Mouse (Mus musculus) forebrain, embryonic 13.5 days (tissue): ENCODE results near the gene Psmb10. TPM values are rescaled to one million over a fixed set of nuclear protein-coding genes. Genes with fewer than 3 reads are reported as not detected.

Source experiments
- ATAC-seq: fragments of 200-750 bp; cut with Nextera tagmentation; 2 replicates; pipeline ENCODE4 v1.8.0; 2017
- H3K27ac ChIP-seq: fragments of 300-500 bp; sonication (generic); 2 replicates; pipeline ENCODE4 v1.5.1; 2015; ENCODE audit warnings: inconsistent platforms, mild to moderate bottlenecking, moderate library complexity
- H3K27me3 ChIP-seq: fragments of 300-500 bp; sonication (generic); 2 replicates; pipeline ENCODE4 v1.6.1; 2015; ENCODE audit warnings: mild to moderate bottlenecking, inconsistent platforms
- H3K36me3 ChIP-seq: fragments of 300-500 bp; sonication (generic); 2 replicates; pipeline ENCODE4 v1.6.1; 2015; ENCODE audit warnings: mild to moderate bottlenecking, inconsistent platforms; ENCODE audit not compliant: poor library complexity, severe bottlenecking
- H3K4me1 ChIP-seq: fragments of 300-500 bp; sonication (generic); 2 replicates; pipeline ENCODE4 v1.6.1; 2015; ENCODE audit warnings: inconsistent platforms
- H3K4me2 ChIP-seq: fragments of 300-500 bp; sonication (generic); 2 replicates; pipeline ENCODE4 v1.6.1; 2015; ENCODE audit warnings: inconsistent platforms, mild to moderate bottlenecking, moderate library complexity
- H3K4me3 ChIP-seq: fragments of 300-500 bp; sonication (generic); 2 replicates; pipeline ENCODE4 v1.5.1; 2015; ENCODE audit warnings: mild to moderate bottlenecking, inconsistent platforms
- H3K9ac ChIP-seq: fragments of 300-500 bp; sonication (generic); 2 replicates; pipeline ENCODE4 v1.6.1; 2015; ENCODE audit warnings: mild to moderate bottlenecking, inconsistent platforms
- H3K9me3 ChIP-seq: fragments of 300-500 bp; sonication (generic); replicated peaks from 2 replicates; pipeline ENCODE4 v1.6.1; 2016; ENCODE audit warnings: inconsistent platforms
- WGBS: fragments of 180-500 bp; shearing (Covaris S2); methylation state at CpG from one replicate; pipeline ENCODE4 v1.1.7; 2015; 5-methylcytosine and 5-hydroxymethylcytosine counted together
- microRNA-seq: library from miRNA; unstranded; fragments of <30 nt; microRNA quantifications from one replicate; pipeline ENCODE4, GENCODE M21; 2016
- polyA plus RNA-seq: library from polyadenylated mRNA; unstranded; fragments of >200 nt; fragmentation: Nextera tagmentation; extraction: Ambion mirVana; gene quantifications from 2 replicates; pipeline ENCODE4 v1.2.1, GENCODE M21; 2015

Gene Psmb10
- polyA plus RNA-seq, 1 experiment from 2014 or later = 29.1 TPM

GRCm38 (mm10) chr8:105897801-105898480, 40.3 kb downstream of the Psmb10 start:
- ATAC-seq = no peak
- WGBS = 82% methylated on average over 9 of the region's 9 CpGs
- Histone ChIP-seq H3K27ac (no peak overlapping the region), H3K27me3 (no peaks in the 10 kb centered on the region), H3K4me1 (peaks cover 22% of the 10 kb centered on the region), H3K4me3 (no peak overlapping the region), H3K9me3 (no peaks in the 10 kb centered on the region), H3K4me2 (no peak overlapping the region), H3K9ac (no peak overlapping the region), H3K36me3 (peaks cover 3% of the 10 kb centered on the region; the same call in 1 of the 2 replicates)

GRCm38 (mm10) chr8:105893339-105893738, 44.9 kb downstream of the Psmb10 start, which contains the start of gene Nrn1l:
Gene Nrn1l (plus strand): TSS chr8:105893567.
- peak; percentile 89 for ATAC-seq
- 0 out of 2 replicates have a peak within 1 kb of the TSS, but pooled peaks have one; percentile 2 for H3K4me3 ChIP-seq
- H3K9ac ChIP-seq = 0 out of 2 replicates have a peak within 1 kb of the TSS, but pooled peaks have one; percentile 28
- H3K27ac ChIP-seq = 0 out of 2 replicates have a peak within 1 kb of the TSS, but pooled peaks have one; percentile 12
- no peaks in the 10 kb centered on the region for H3K27me3 ChIP-seq
- peak within 1 kb of the TSS; percentile 43 for H3K4me2 ChIP-seq
- H3K4me1 ChIP-seq = peaks cover 9% of the 10 kb centered on the region
- 4% methylated on average over 11 of the region's 11 CpGs for WGBS
- no peaks in the 10 kb centered on the region for H3K9me3 ChIP-seq
- peaks cover 49% of the 10 kb centered on the region for H3K36me3 ChIP-seq

- Histone ChIP-seq H3K4me2 (no peak overlapping the region), H3K9ac (no peak overlapping the region), H3K4me3 (no peak overlapping the region), H3K36me3 (peaks cover 58% of the 10 kb centered on the region), H3K27ac (no peak overlapping the region), H3K27me3 (no peaks in the 10 kb centered on the region), H3K4me1 (peaks cover 9% of the 10 kb centered on the region), H3K9me3 (no peaks in the 10 kb centered on the region)
- ATAC-seq = no peak
- WGBS = 85% methylated on average over 6 of the region's 6 CpGs
These were observed 45.8 kb downstream of the Psmb10 start for GRCm38 (mm10) chr8:105892432-105892831.

DNA sequence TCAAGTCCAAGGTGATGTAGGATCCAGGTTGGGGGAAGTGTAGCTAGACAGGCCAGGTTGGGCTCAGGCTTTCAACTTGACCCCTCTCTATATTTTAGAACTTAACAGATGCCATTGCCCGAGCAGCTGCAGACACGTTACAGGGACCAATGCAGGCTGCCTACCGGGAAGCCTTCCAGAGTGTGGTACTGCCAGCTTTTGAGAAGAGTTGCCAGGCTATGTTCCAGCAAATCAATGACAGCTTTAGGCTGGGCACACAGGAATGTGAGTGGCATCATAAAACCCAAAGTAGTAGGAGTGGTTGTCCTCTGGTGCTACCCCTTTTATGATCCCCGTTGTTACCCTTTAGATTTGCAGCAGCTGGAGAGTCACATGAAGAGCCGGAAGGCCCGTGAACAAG, 47.4 kb downstream of the Psmb10 start:
- Histone ChIP-seq H3K4me1 (peaks cover 9% of the 10 kb centered on the region), H3K9me3 (no peaks in the 10 kb centered on the region), H3K4me3 (no peak overlapping the region), H3K9ac (no peak overlapping the region), H3K36me3 (peaks cover 74% of the 10 kb centered on the region), H3K4me2 (no peak overlapping the region), H3K27ac (no peak overlapping the region), H3K27me3 (no peaks in the 10 kb centered on the region)
- no peak for ATAC-seq
- 93% methylated on average over 6 of the region's 6 CpGs for WGBS

GRCm38 (mm10) chr8:105889756-105890465, 48.3 kb downstream of the Psmb10 start:
- no peak for ATAC-seq
- no peak overlapping the region for H3K4me3 ChIP-seq
- 94% methylated on average over 12 of the region's 12 CpGs for WGBS

More at GRCm38 (mm10) chr8:105889756-105890465, 48.3 kb downstream of the Psmb10 start:
- H3K9me3 ChIP-seq = no peaks in the 10 kb centered on the region
- H3K27ac ChIP-seq = no peak overlapping the region
- H3K36me3 ChIP-seq = peaks cover 83% of the 10 kb centered on the region
- peaks cover 9% of the 10 kb centered on the region for H3K4me1 ChIP-seq
- H3K9ac ChIP-seq = no peak overlapping the region
- no peak overlapping the region for H3K4me2 ChIP-seq
- no peaks in the 10 kb centered on the region for H3K27me3 ChIP-seq

Small RNAs within 50 kb of the gene (microRNA-seq; reads per million reads assigned to microRNA genes)
- gene Mir7074 = not detected

Other genes starting within 250 kb of the Psmb10 start
- gene Acd, start 237.3 kb downstream of the Psmb10 start, polyA plus RNA-seq = 98.3 and 99.2 TPM in 2 replicates
- 42.1 and 43.6 TPM in 2 replicates for gene Pard6a, start 237.3 kb downstream of the Psmb10 start, polyA plus RNA-seq
- gene 4933405L10Rik, start 230.8 kb downstream of the Psmb10 start, polyA plus RNA-seq = 0.19 TPM in 1 of 2 replicates, not detected in the other
- 27.4 and 29.5 TPM in 2 replicates for gene Enkd1, start 230.2 kb downstream of the Psmb10 start, polyA plus RNA-seq
- 64.7 and 65.7 TPM in 2 replicates for gene Gfod2, start 179.8 kb downstream of the Psmb10 start, polyA plus RNA-seq
- gene Ranbp10, start 111.1 kb downstream of the Psmb10 start, polyA plus RNA-seq = 14.2 and 14.7 TPM in 2 replicates
- gene Tsnaxip1, start 110.7 kb downstream of the Psmb10 start, polyA plus RNA-seq = 0.43 and 1.00 TPM in 2 replicates
- gene Cenpt, start 85.2 kb downstream of the Psmb10 start, polyA plus RNA-seq = 68.8 and 71.4 TPM in 2 replicates
- gene Thap11, start 83.3 kb downstream of the Psmb10 start, polyA plus RNA-seq = 65.9 and 68.3 TPM in 2 replicates
- 254 and 295 TPM in 2 replicates for gene Nutf2, start 77.9 kb downstream of the Psmb10 start, polyA plus RNA-seq
- 46.4 and 56.9 TPM in 2 replicates for gene Edc4, start 57.6 kb downstream of the Psmb10 start, polyA plus RNA-seq
- 0.50 and 0.84 TPM in 2 replicates for gene Nrn1l, start 44.9 kb downstream of the Psmb10 start, polyA plus RNA-seq
- 12.8 and 14.4 TPM in 2 replicates for gene Pskh1, start 38.0 kb downstream of the Psmb10 start, polyA plus RNA-seq
- 1.9 TPM in 2 replicates for gene Ctrl, start 4.6 kb downstream of the Psmb10 start, polyA plus RNA-seq
- 0.61 and 0.69 TPM in 2 replicates for gene Lcat, start 4.9 kb upstream of the Psmb10 start, polyA plus RNA-seq
- gene Slc12a4, start 27.7 kb upstream of the Psmb10 start, polyA plus RNA-seq = 6.3 and 7.1 TPM in 2 replicates
- not detected in 2 replicates for gene Dpep3, start 41.0 kb upstream of the Psmb10 start, polyA plus RNA-seq
- 19.0 and 20.6 TPM in 2 replicates for gene Dus2, start 52.9 kb upstream of the Psmb10 start, polyA plus RNA-seq
- not detected in 2 replicates for gene Dpep2nb, start 67.5 kb upstream of the Psmb10 start, polyA plus RNA-seq
- 19.7 and 20.1 TPM in 2 replicates for gene Ddx28, start 73.4 kb upstream of the Psmb10 start, polyA plus RNA-seq
- 5.2 TPM in 2 replicates for gene Nfatc3, start 120.4 kb upstream of the Psmb10 start, polyA plus RNA-seq
- 0.16 and 0.23 TPM in 2 replicates for gene Esrp2, start 198.5 kb upstream of the Psmb10 start, polyA plus RNA-seq
- 12.9 and 14.3 TPM in 2 replicates for gene Pla2g15, start 212.0 kb upstream of the Psmb10 start, polyA plus RNA-seq
- gene Slc7a6, start 230.4 kb upstream of the Psmb10 start, polyA plus RNA-seq = 77.2 and 77.9 TPM in 2 replicates